Mouse (Mus musculus): ENCODE results near the gene Capns1.

GRCm38 (mm10) chr7:30176474-30176873 lies 22.1 kb downstream of the Capns1 start:
- no peak for TF ChIP-seq CTCF (IDR thresholded peaks at IDR 0.05; ENCODE audit: low read depth, low read length)
- TF ChIP-seq POLR2A (IDR thresholded peaks at IDR 0.05; ENCODE audit: extremely low read depth, insufficient read depth, low read length) = no peak

Data from liver, adult 2 months (tissue).